Mouse (Mus musculus): ENCODE results near the gene Vangl1. TPM values are rescaled to one million over a fixed set of nuclear protein-coding genes. Genes with fewer than 3 reads are reported as not detected.

The Vangl1 gene
- polyA plus RNA-seq, 1 experiment from 2014 or later = 26.5 TPM

DNA sequence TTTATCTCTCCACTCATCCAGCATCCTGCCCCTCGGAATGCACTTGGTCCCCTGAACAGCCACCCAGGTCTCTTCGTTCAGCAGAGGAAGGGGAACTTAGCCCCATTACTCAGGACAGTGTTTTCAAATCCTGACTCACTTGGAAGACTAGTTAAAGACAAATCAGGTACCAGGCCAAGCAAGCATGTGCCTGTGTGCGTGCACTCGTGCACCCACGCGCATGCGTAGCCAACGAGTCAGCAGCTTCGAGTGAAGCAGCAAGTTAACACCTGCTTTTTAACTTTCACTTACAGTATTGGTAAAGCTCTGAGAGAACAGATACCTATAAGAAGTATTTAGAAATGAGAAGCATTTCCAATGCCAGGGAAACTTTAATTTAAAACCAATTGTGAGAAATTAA, 8.3 kb downstream of the Vangl1 start:
- DNase-seq (ENCODE audit: low spot score) = no peak
- Histone ChIP-seq H3K9me3 (no peaks in the 10 kb centered on the region), H3K27ac (no peak overlapping the region), H3K27me3 (ENCODE audit: insufficient read depth, poor library complexity, severe bottlenecking) (no peaks in the 10 kb centered on the region), H3K36me3 (peaks cover 10% of the 10 kb centered on the region; the same call in 1 of the 2 replicates), H3K4me3 (no peak overlapping the region), H3K4me1 (peaks cover 98% of the 10 kb centered on the region)
- WGBS = 85% methylated on average over 9 of the region's 9 CpGs

DNA sequence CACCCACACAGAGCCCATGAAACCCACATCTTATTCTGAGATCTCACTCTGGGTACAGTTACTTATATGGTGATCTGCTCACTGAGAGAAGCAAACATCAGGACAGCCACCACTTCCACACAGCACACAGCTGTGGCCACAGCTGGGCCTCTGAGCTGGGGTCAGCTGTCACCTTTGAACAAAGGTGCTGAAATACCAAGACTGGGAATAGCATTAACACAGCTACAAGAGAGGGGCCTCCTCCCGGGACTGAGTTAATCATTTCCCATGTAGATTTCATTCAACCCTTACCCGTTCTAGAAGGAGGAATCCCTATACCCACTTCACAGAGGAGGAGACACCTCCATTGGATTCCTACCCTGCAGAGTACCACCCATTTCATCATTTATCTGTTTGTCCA, 8.7 kb downstream of the Vangl1 start:
- DNase-seq (ENCODE audit: low spot score) = no peak
- Histone ChIP-seq H3K9me3 (no peaks in the 10 kb centered on the region), H3K4me3 (no peak overlapping the region), H3K27me3 (ENCODE audit: insufficient read depth, poor library complexity, severe bottlenecking) (no peaks in the 10 kb centered on the region), H3K27ac (0 out of 2 replicates have a peak overlapping the region, but pooled peaks have one; percentile 86), H3K4me1 (peaks cover 97% of the 10 kb centered on the region), H3K36me3 (peaks cover 10% of the 10 kb centered on the region; the same call in 1 of the 2 replicates)
- 30% methylated on average over 2 of the region's 2 CpGs for WGBS

DNA sequence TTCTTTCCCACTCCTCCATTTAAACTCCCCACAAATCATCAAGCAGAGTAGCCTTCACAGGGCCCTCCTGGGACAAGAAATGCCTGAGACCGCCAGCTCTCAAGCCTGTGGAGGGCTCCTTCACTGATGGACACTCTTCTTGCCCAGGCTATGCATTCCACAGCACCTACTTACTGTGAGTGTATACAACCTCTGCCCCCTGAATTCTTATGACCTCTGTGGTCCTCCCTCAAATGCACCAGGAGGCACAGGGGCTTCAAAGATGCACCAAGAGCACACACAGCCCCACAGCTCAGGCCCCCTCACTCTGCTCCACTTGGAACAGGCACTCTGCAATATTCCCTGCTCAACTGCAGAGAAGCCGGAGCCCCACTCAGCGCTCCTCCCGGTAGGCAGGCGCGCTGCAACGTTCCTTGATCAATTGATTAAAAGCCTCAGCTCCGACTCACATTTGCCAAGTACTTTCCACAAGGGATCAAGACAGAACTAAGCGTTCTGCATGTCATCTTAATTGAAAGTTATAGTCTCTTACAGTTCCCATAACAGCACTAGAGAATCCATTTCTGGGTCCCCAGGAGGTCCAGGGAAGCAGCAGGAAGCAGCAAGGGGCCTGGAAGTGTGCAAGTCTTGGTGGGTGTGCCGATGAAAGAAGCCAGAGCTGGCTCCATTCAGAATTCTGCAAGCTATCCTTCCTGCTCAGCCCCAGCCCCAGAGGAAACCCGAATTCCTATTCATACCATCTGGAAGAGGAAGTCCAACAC, 10.0 kb downstream of the Vangl1 start:
- H3K4me1 ChIP-seq = peaks cover 95% of the 10 kb centered on the region
- DNase-seq (ENCODE audit: low spot score) = no peak
- H3K27me3 ChIP-seq (ENCODE audit: insufficient read depth, poor library complexity, severe bottlenecking) = no peaks in the 10 kb centered on the region
- peaks cover 10% of the 10 kb centered on the region; the same call in 1 of the 2 replicates for H3K36me3 ChIP-seq
- 7% methylated on average over 11 of the region's 11 CpGs for WGBS
- peak overlapping the region; percentile 86 for H3K27ac ChIP-seq
- H3K9me3 ChIP-seq = no peaks in the 10 kb centered on the region
- H3K4me3 ChIP-seq = peak overlapping the region; percentile 45

DNA sequence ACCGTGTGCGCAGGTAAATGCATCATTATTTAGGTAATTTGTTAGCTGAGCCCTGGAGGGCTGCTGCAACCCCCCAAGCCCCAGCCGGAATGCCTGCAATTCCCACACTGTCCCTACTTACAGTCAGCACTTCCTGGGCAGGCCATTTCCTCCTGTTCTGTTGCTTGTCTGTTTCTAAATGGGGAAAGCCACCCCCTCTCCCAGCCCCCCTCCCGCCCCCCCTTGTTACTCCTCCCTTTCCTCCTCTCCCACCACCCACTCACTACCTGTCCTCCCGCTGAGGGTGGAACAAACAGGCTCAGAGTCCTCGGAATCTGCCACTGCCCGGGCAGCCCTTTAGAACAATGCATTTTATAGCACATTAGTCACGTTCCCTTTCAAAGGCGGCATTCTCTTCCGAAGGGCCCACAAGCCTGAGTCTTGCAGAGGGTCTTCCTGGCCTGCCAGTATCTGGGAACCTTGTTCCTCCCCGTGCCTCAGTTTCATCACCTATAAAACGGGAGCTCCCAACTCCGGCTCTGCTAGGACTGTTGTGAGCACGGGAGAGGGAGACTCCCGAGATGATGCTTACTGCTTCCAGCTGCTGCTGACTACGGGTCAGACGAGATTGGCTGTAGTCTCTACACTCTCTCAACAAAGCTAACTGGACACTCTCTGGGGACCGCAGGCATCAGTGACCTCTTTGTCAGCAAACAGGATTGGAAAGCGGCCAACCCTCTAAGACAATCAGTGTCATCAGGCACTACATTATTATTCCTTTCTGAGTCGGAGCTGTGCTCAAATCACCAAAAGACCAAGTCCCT, 10.8 kb downstream of the Vangl1 start:
- no peak for DNase-seq (ENCODE audit: low spot score)
- peak overlapping the region; percentile 45 for H3K4me3 ChIP-seq
- peaks cover 10% of the 10 kb centered on the region; the same call in 1 of the 2 replicates for H3K36me3 ChIP-seq
- H3K27me3 ChIP-seq (ENCODE audit: insufficient read depth, poor library complexity, severe bottlenecking) = no peaks in the 10 kb centered on the region
- H3K9me3 ChIP-seq = no peaks in the 10 kb centered on the region
- H3K27ac ChIP-seq = peak overlapping the region; percentile 86
- 6% methylated on average over 19 of the region's 20 CpGs for WGBS
- H3K4me1 ChIP-seq = peaks cover 93% of the 10 kb centered on the region

DNA sequence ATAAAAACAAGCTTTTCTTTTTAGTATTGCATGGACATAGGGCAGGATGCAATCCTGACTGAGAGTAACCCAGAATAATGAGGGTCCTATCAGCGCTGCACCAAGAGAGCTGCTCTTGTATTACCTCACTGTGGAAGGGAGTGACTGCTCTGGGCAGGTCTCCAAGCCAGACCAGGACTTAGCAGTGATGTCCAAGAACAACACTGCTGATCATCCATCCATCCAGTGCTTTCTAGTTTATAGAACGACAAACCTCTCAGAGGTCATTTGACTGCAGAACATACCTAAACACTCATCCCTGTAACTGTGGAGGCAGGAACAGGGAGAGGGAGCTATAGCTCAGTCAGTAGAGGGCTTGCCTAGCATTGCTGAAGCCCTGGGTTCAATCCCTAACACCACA, 11.9 kb downstream of the Vangl1 start:
- H3K27me3 ChIP-seq (ENCODE audit: insufficient read depth, poor library complexity, severe bottlenecking) = no peaks in the 10 kb centered on the region
- H3K4me1 ChIP-seq = peaks cover 89% of the 10 kb centered on the region
- 58% methylated on average over 2 of the region's 2 CpGs for WGBS
- no peaks in the 10 kb centered on the region for H3K9me3 ChIP-seq
- no peak for DNase-seq (ENCODE audit: low spot score)
- peaks cover 20% of the 10 kb centered on the region for H3K36me3 ChIP-seq
- peak overlapping the region; percentile 86 for H3K27ac ChIP-seq
- no peak overlapping the region for H3K4me3 ChIP-seq

DNA sequence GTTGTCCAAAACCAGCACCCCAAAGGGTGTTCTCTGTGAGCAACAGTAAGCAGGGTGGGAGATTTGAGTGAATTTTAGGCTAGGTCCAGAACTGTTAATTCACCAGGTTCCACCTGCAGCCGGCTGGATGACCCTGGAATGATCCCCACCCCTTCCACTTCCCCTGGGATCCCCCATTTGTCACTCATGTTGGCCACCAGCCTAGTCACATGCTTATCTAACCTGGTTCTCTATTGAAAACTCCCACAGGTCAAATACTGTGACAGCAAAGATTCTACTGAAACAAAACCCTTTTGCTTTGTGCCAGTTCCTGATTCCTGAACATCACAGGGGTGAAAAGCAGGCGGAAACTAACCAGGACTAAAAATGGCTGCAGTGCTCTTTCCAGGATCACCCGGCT, 12.9 kb downstream of the Vangl1 start:
- DNase-seq (ENCODE audit: low spot score) = no peak
- Histone ChIP-seq H3K27me3 (ENCODE audit: insufficient read depth, poor library complexity, severe bottlenecking) (no peaks in the 10 kb centered on the region), H3K4me1 (peaks cover 79% of the 10 kb centered on the region), H3K9me3 (no peaks in the 10 kb centered on the region), H3K36me3 (peaks cover 28% of the 10 kb centered on the region), H3K27ac (no peak overlapping the region), H3K4me3 (no peak overlapping the region)
- 66% methylated on average over 3 of the region's 3 CpGs for whole genome bisulfite sequencing

DNA sequence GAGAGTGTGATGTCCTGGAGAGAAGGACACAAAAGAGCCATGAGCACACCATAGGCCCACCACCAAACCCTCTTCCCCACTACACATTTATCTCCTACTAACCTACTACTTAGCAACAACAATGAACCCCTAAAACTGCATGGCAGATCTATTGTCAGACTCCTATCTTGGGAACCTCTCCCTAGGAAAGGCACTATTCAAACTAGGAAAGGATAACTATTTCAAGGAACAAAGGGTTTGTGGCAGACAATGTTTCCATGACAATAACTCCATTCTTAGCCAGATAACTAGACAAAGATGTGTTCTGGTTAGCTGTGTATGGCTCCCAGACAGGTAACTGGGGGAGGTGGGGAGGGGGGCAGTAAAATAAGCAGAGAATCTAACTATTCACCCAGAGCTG, 13.9 kb downstream of the Vangl1 start:
- Histone ChIP-seq H3K36me3 (peaks cover 29% of the 10 kb centered on the region), H3K27ac (no peak overlapping the region), H3K4me3 (no peak overlapping the region), H3K4me1 (peaks cover 70% of the 10 kb centered on the region), H3K27me3 (ENCODE audit: insufficient read depth, poor library complexity, severe bottlenecking) (no peaks in the 10 kb centered on the region), H3K9me3 (no peaks in the 10 kb centered on the region)
- no peak for DNase-seq (ENCODE audit: low spot score)

DNA sequence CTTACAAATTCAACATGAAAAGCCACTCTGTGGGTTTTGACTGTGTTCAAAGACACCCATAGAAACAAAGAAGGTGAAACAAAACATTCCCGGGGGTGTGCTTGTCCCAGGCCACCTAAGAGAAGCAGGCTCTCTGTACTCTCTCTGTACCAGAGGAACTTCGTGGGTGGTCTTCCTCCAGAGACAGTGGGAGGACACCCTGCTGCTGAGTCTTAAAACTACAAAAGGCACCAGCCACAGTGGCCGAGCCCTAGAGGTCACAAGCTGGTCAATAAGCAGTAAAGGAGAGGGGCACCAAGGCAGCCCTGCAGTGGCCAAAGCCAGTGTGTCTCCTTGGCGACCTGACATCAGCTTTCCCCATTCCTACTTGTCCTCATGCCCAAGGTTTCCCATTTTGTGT, 14.5 kb downstream of the Vangl1 start:
- Histone ChIP-seq H3K4me1 (peaks cover 63% of the 10 kb centered on the region), H3K27ac (peak overlapping the region; percentile 75), H3K27me3 (ENCODE audit: insufficient read depth, poor library complexity, severe bottlenecking) (no peaks in the 10 kb centered on the region), H3K36me3 (peaks cover 32% of the 10 kb centered on the region), H3K9me3 (no peaks in the 10 kb centered on the region), H3K4me3 (no peak overlapping the region)
- 20% methylated on average over 4 of the region's 4 CpGs for WGBS
- DNase-seq (ENCODE audit: low spot score) = no peak

DNA sequence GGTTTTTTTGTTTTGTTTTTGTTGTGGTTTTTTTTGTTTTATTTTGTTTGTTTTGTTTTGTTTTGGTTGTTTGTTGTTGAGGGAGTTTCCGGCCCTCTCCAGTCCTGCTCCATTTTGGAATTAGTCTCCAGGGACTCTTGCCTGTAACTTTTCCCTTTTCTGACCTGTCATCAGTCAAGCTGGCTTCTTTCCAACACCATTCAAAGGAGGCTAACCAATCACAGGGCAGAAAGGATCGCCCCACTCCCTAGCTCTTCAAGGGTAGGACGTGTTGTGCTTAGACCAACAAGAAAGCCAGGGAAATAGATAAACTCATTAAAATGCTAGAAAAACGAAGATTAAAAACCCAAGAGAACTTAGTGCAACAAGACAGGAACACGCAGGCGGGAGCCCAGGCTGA, 15.5 kb downstream of the Vangl1 start:
- peaks cover 36% of the 10 kb centered on the region for H3K36me3 ChIP-seq
- H3K4me3 ChIP-seq = peak overlapping the region; percentile 29; the same call in 1 of the 2 replicates
- peak overlapping the region; percentile 75; the same call in 1 of the 2 replicates for H3K27ac ChIP-seq
- no peak for DNase-seq (ENCODE audit: low spot score)
- WGBS = 7% methylated on average over 6 of the region's 6 CpGs
- H3K9me3 ChIP-seq = no peaks in the 10 kb centered on the region
- no peaks in the 10 kb centered on the region for H3K27me3 ChIP-seq (ENCODE audit: insufficient read depth, poor library complexity, severe bottlenecking)
- peaks cover 60% of the 10 kb centered on the region for H3K4me1 ChIP-seq

DNA sequence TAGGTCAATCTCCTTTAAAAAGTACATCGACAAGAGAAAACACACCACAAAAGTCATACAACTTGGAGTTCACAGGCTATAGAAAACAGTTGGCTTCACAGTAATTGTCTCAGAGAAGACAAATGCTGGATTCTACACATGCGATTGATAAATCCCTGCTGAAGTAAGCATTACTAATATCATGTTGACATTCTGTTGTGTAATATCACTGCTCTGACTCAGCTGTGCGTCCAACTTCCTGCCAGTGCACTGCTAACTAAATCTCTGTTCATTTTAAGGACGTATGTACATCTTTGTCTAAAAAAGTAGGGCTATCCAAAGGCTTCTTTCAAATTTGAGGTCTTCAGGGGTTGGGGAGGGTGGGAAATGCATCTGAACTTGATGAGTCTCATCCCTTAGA, 17.1 kb downstream of the Vangl1 start:
- 89% methylated on average over 4 of the region's 4 CpGs for WGBS
- Histone ChIP-seq H3K9me3 (no peaks in the 10 kb centered on the region), H3K4me1 (peaks cover 49% of the 10 kb centered on the region), H3K27ac (no peak overlapping the region), H3K36me3 (peaks cover 48% of the 10 kb centered on the region), H3K4me3 (no peak overlapping the region), H3K27me3 (ENCODE audit: insufficient read depth, poor library complexity, severe bottlenecking) (no peaks in the 10 kb centered on the region)
- no peak for DNase-seq (ENCODE audit: low spot score)

DNA sequence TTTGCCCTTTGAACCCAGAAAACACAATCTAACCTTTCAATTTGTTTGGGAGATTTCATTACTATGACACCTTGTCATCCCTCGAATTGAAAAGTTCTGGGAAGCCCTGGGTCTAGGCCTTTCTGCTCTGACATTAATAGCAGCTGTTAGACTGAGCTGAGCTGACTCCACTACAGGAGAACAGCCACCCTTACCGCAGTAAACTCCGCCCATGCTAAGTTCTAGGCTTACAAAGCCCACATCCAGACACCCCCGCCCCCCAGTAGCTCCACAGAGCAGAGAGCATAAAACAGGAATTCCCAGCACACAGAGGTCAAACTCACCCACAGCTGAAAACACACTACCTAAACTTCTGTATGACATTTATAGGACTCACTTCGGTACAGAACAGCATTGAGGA, 19.8 kb downstream of the Vangl1 start:
- DNase-seq (ENCODE audit: low spot score) = no peak
- H3K9me3 ChIP-seq = no peaks in the 10 kb centered on the region
- H3K27me3 ChIP-seq (ENCODE audit: insufficient read depth, poor library complexity, severe bottlenecking) = no peaks in the 10 kb centered on the region
- peaks cover 38% of the 10 kb centered on the region for H3K4me1 ChIP-seq
- H3K36me3 ChIP-seq = peaks cover 62% of the 10 kb centered on the region
- H3K27ac ChIP-seq = no peak overlapping the region
- H3K4me3 ChIP-seq = no peak overlapping the region
- 68% methylated on average over 5 of the region's 5 CpGs for WGBS

DNA sequence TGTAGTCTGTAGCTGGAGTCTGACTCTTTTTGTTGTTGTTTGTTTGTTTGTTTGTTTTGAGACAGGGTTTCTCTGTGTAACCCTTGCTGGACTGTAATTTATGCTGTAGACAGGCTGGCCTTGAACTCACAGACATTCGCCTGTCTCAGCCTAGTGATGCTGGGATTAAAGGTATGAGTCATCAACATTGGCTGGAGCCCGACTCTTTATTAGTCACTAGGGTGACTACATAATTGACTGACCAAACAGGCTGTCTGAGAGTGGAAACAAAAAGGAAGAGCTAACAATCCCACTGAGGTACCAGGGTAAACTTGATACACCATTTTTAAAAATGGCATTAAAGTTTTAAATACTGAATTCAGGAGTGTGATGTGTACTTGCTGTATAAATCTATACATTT, 21.9 kb downstream of the Vangl1 start:
- Histone ChIP-seq H3K36me3 (peaks cover 60% of the 10 kb centered on the region), H3K27me3 (ENCODE audit: insufficient read depth, poor library complexity, severe bottlenecking) (no peaks in the 10 kb centered on the region), H3K4me3 (no peak overlapping the region), H3K4me1 (peaks cover 23% of the 10 kb centered on the region), H3K9me3 (no peaks in the 10 kb centered on the region), H3K27ac (no peak overlapping the region)
- 81% methylated on average over 2 of the region's 2 CpGs for WGBS
- DNase-seq (ENCODE audit: low spot score) = no peak

DNA sequence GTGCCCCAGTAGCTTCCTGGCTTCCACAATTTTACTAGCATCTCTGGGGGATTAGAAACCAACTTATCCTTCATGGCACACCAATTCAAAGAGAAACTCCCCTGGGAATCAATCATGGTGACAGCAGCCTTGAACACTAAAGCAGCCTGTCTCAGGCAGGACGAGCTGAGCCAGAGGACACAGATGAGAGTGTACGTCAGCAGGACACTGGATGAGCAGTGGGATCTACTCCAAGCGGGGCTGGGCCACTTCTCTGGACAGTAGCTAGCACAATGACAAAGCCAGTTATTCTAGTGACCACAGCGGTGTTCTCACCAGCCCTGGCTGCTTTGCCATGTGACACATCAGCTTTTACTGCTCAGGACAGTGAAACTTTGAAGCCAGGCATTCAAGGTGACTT, 23.3 kb downstream of the Vangl1 start:
- no peak for DNase-seq (ENCODE audit: low spot score)
- no peak overlapping the region for H3K4me3 ChIP-seq
- peaks cover 48% of the 10 kb centered on the region for H3K36me3 ChIP-seq
- H3K27ac ChIP-seq = no peak overlapping the region
- peaks cover 23% of the 10 kb centered on the region for H3K4me1 ChIP-seq
- no peaks in the 10 kb centered on the region for H3K27me3 ChIP-seq (ENCODE audit: insufficient read depth, poor library complexity, severe bottlenecking)
- H3K9me3 ChIP-seq = no peaks in the 10 kb centered on the region
- WGBS = 85% methylated on average over 4 of the region's 4 CpGs

Data from heart, embryonic 10.5 days (tissue).